Mouse (Mus musculus): Measurements from ENCODE around the gene Slc13a4. TPM values are rescaled to one million over a fixed set of nuclear protein-coding genes. Genes with fewer than 3 reads are reported as not detected.

Slc13a4 gene
- polyA plus RNA-seq, 1 experiment from 2014 or later, result 0.02 TPM

GRCm38 (mm10) chr6:35257626-35258190 is 50.2 kb downstream of the Slc13a4 start:
- peaks cover 54% of the 10 kb centered on the region for H3K4me1 ChIP-seq (ENCODE audit: insufficient read depth)
- H3K4me2 ChIP-seq (ENCODE audit: low read depth, low read length), result peak overlapping the region; percentile 78
- ATAC-seq (no peak), DNase-seq (no peak)
- H3K9me3 ChIP-seq (ENCODE audit: low read length), result no peaks in the 10 kb centered on the region
- WGBS (ENCODE audit: insufficient replicate concordance), result 66% methylated on average over 13 of the region's 13 CpGs
- peaks cover 28% of the 10 kb centered on the region for H3K36me3 ChIP-seq (replicated peaks; ENCODE audit: insufficient read depth, low read length)
- no peak for TF ChIP-seq EP300 (IDR thresholded peaks at IDR 0.05; ENCODE audit: low read depth)
- TF ChIP-seq CTCF (IDR thresholded peaks at IDR 0.05; ENCODE audit: low read depth), result no peak
- peak overlapping the region; percentile 38; the same call in 1 of the 2 replicates for H3K9ac ChIP-seq (replicated peaks)
- H3K4me3 ChIP-seq (ENCODE audit: low read depth, low read length), result peak overlapping the region; percentile 4; the same call in 1 of the 2 replicates
- H3K27ac ChIP-seq (ENCODE audit: low read depth), result peak overlapping the region; percentile 83
- H3K27me3 ChIP-seq (ENCODE audit: insufficient read depth, low read length), result no peaks in the 10 kb centered on the region

GRCm38 (mm10) chr6:35256691-35257090 is 51.2 kb downstream of the Slc13a4 start:
- peak; percentile 37 for ATAC-seq
- H3K9ac ChIP-seq (replicated peaks), result peak overlapping the region; percentile 38; the same call in 1 of the 2 replicates
- H3K4me3 ChIP-seq (ENCODE audit: low read depth, low read length), result 0 out of 2 replicates have a peak overlapping the region, but pooled peaks have one; percentile 80

GRCm38 (mm10) chr6:35255017-35255416 is 52.9 kb downstream of the Slc13a4 start:
- Histone ChIP-seq H3K9me3 (ENCODE audit: low read length) (no peaks in the 10 kb centered on the region), H3K9ac (replicated peaks) (peak overlapping the region; percentile 91), H3K27me3 (ENCODE audit: insufficient read depth, low read length) (no peaks in the 10 kb centered on the region), H3K36me3 (replicated peaks; ENCODE audit: insufficient read depth, low read length) (peaks cover 2% of the 10 kb centered on the region), H3K4me2 (ENCODE audit: low read depth, low read length) (peak overlapping the region; percentile 78), H3K27ac (ENCODE audit: low read depth) (peak overlapping the region; percentile 89), H3K4me1 (ENCODE audit: insufficient read depth) (peaks cover 57% of the 10 kb centered on the region), H3K4me3 (ENCODE audit: low read depth, low read length) (peak overlapping the region; percentile 80)
- ATAC-seq (no peak), DNase-seq (peak; percentile 30)
- no peak for TF ChIP-seq CTCF (IDR thresholded peaks at IDR 0.05; ENCODE audit: low read depth)
- no peak for TF ChIP-seq EP300 (IDR thresholded peaks at IDR 0.05; ENCODE audit: low read depth)
- WGBS (ENCODE audit: insufficient replicate concordance), result 47% methylated on average over 12 of the region's 12 CpGs

More at GRCm38 (mm10) chr6:35256691-35257090, 51.2 kb downstream of the Slc13a4 start:
- Histone ChIP-seq H3K4me1 (ENCODE audit: insufficient read depth) (peaks cover 58% of the 10 kb centered on the region), H3K36me3 (replicated peaks; ENCODE audit: insufficient read depth, low read length) (peaks cover 19% of the 10 kb centered on the region), H3K27me3 (ENCODE audit: insufficient read depth, low read length) (no peaks in the 10 kb centered on the region), H3K4me2 (ENCODE audit: low read depth, low read length) (peak overlapping the region; percentile 78), H3K27ac (ENCODE audit: low read depth) (peak overlapping the region; percentile 83), H3K9me3 (ENCODE audit: low read length) (no peaks in the 10 kb centered on the region)
- TF ChIP-seq EP300 (IDR thresholded peaks at IDR 0.05; ENCODE audit: low read depth) (peak; percentile 97), CTCF (IDR thresholded peaks at IDR 0.05; ENCODE audit: low read depth) (no peak)
- DNase-seq, result peak; percentile 76
- whole genome bisulfite sequencing (ENCODE audit: insufficient replicate concordance), result 27% methylated on average over 7 of the region's 7 CpGs

GRCm38 (mm10) chr6:35254136-35254904 is 53.6 kb downstream of the Slc13a4 start:
- Histone ChIP-seq H3K27me3 (ENCODE audit: insufficient read depth, low read length) (no peaks in the 10 kb centered on the region), H3K36me3 (replicated peaks; ENCODE audit: insufficient read depth, low read length) (no peaks in the 10 kb centered on the region), H3K4me1 (ENCODE audit: insufficient read depth) (peaks cover 50% of the 10 kb centered on the region), H3K9me3 (ENCODE audit: low read length) (no peaks in the 10 kb centered on the region), H3K27ac (ENCODE audit: low read depth) (peak overlapping the region; percentile 89), H3K4me3 (ENCODE audit: low read depth, low read length) (peak overlapping the region; percentile 80), H3K4me2 (ENCODE audit: low read depth, low read length) (peak overlapping the region; percentile 78), H3K9ac (replicated peaks) (peak overlapping the region; percentile 91)
- DNase-seq, result peak; percentile 67
- peak; percentile 80 for ATAC-seq
- TF ChIP-seq CTCF (IDR thresholded peaks at IDR 0.05; ENCODE audit: low read depth), result peak; percentile 38; the same call in 1 of the 2 replicates
- peak; percentile 80 for TF ChIP-seq EP300 (IDR thresholded peaks at IDR 0.05; ENCODE audit: low read depth)
- WGBS (ENCODE audit: insufficient replicate concordance), result 35% methylated on average over 9 of the region's 9 CpGs

GRCm38 (mm10) chr6:35253474-35253873 is 54.5 kb downstream of the Slc13a4 start:
- Histone ChIP-seq H3K4me3 (ENCODE audit: low read depth, low read length) (peak overlapping the region; percentile 80), H3K4me2 (ENCODE audit: low read depth, low read length) (peak overlapping the region; percentile 78), H3K36me3 (replicated peaks; ENCODE audit: insufficient read depth, low read length) (no peaks in the 10 kb centered on the region), H3K27me3 (ENCODE audit: insufficient read depth, low read length) (no peaks in the 10 kb centered on the region), H3K9me3 (ENCODE audit: low read length) (no peaks in the 10 kb centered on the region), H3K27ac (ENCODE audit: low read depth) (peak overlapping the region; percentile 89), H3K9ac (replicated peaks) (peak overlapping the region; percentile 91), H3K4me1 (ENCODE audit: insufficient read depth) (peaks cover 43% of the 10 kb centered on the region)
- DNase-seq (no peak), ATAC-seq (no peak)
- 45% methylated on average over 5 of the region's 5 CpGs for WGBS (ENCODE audit: insufficient replicate concordance)
- TF ChIP-seq CTCF (IDR thresholded peaks at IDR 0.05; ENCODE audit: low read depth), result no peak
- TF ChIP-seq EP300 (IDR thresholded peaks at IDR 0.05; ENCODE audit: low read depth), result peak; percentile 20; the same call in 1 of the 2 replicates
